Mouse (Mus musculus): ENCODE measurements around the gene Tmem229b. TPM values are rescaled to one million over a fixed set of nuclear protein-coding genes. Genes with fewer than 3 reads are reported as not detected.
"Not testable (repeated sequence)": the region's sequence is repeated elsewhere in the genome, so short reads cannot be mapped to it uniquely, and the experiment has no call there.

Gene Tmem229b
- polyA plus RNA-seq, 1 experiment from 2014 or later, result 59.4 TPM

DNA sequence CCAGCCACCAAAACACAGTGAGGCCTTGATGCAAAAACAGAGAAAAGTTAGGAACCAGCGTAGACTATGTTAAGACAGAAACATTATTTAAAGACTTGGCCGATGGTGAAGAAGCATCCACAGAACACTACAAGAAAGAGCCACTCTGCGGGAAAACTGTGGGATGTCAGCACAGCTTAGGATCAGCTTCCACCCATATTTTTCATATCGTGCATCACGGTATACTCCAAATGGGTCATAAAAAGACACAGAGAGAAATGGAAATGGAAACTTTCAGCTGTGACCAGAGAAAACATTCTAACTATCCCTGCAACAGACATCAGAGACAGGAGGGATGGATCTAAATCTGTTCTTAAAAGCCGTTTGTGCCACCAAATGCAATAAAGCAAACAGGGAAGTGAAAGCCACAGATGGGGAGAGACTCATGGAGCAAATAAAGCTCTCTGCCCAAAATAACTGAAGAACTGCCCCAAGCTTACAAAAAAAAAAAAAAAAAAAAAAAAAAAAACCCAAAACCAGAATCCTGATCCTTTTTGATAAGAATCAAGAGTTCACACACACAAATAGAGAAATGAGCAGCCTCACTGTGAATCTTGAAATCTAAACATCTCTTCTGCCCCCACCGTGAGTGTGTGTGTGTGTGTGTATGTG, 83.8 kb downstream of the Tmem229b start:
- no peak for ATAC-seq (ENCODE audit: low read depth)
- no peaks in the 10 kb centered on the region for H3K27me3 ChIP-seq (ENCODE audit: control insufficient read depth, insufficient read depth, low read length)
- no peak overlapping the region for H3K9ac ChIP-seq (replicated peaks; ENCODE audit: low read depth, low read length)
- H3K4me2 ChIP-seq (ENCODE audit: low read depth, low read length), result no peak overlapping the region
- H3K4me3 ChIP-seq (ENCODE audit: low read depth, low read length), result no peak overlapping the region
- 0 out of 2 replicates have a peak, but pooled peaks cover 2% of the 10 kb centered on the region for H3K4me1 ChIP-seq (ENCODE audit: control insufficient read depth, insufficient read depth, low read length)
- no peak overlapping the region for H3K27ac ChIP-seq (ENCODE audit: low read depth, low read length)
- H3K36me3 ChIP-seq (ENCODE audit: control insufficient read depth, insufficient read depth, low read length), result no peaks in the 10 kb centered on the region
- H3K9me3 ChIP-seq (ENCODE audit: control insufficient read depth, low read length), result no peaks in the 10 kb centered on the region
- 92% methylated on average over 7 of the region's 7 CpGs for whole genome bisulfite sequencing

DNA sequence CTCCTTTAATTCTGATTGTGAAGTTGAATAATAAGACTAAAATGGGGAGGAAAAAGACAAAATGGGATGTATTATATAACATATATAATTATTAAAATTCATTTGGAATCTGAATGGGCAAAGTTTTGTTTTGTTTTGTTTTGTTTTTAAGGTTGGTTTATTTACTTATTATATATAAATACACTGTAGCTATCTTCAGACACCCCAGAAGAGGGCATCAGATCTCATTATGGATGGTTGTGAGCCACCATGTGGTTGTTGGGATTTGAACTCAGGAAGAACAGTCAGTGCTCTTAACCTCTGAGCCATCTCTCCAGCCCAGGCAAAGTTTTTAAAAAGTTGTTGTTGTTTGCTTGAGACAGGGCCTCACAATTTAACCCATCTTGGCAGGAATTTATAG, 84.5 kb downstream of the Tmem229b start:
- H3K9me3 ChIP-seq (ENCODE audit: control insufficient read depth, low read length); H3K27me3 ChIP-seq (ENCODE audit: control insufficient read depth, insufficient read depth, low read length); H3K27ac ChIP-seq (ENCODE audit: low read depth, low read length); H3K36me3 ChIP-seq (ENCODE audit: control insufficient read depth, insufficient read depth, low read length); ATAC-seq (ENCODE audit: low read depth); H3K4me2 ChIP-seq (ENCODE audit: low read depth, low read length); H3K4me1 ChIP-seq (ENCODE audit: control insufficient read depth, insufficient read depth, low read length); H3K9ac ChIP-seq (replicated peaks; ENCODE audit: low read depth, low read length); H3K4me3 ChIP-seq (ENCODE audit: low read depth, low read length): not testable (repeated sequence)

DNA sequence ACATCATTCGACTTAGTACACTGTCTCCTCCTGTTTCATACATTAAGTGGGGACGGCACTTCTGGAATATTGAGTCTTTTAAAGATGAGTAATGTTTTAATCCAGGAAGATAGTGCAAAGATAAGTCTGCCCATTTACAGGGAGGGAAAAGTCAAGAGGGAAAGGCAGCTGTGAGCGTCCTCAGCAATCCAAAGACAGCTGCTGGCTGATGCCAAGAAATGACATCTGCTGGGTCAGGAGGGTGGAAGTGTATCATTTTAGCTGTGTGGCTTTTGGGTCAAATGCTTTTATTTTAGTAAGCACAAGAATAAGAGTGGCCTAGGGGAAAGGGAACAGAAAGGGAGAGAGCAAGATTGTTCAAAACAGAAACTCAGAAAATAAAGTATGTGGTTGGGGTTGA, 85.4 kb downstream of the Tmem229b start:
- no peak overlapping the region for H3K9ac ChIP-seq (replicated peaks; ENCODE audit: low read depth, low read length)
- 0 out of 2 replicates have a peak, but pooled peaks cover 2% of the 10 kb centered on the region for H3K4me1 ChIP-seq (ENCODE audit: control insufficient read depth, insufficient read depth, low read length)
- no peak for ATAC-seq (ENCODE audit: low read depth)
- no peak overlapping the region for H3K4me3 ChIP-seq (ENCODE audit: low read depth, low read length)
- no peaks in the 10 kb centered on the region for H3K9me3 ChIP-seq (ENCODE audit: control insufficient read depth, low read length)
- H3K4me2 ChIP-seq (ENCODE audit: low read depth, low read length), result no peak overlapping the region
- WGBS, result 89% methylated on average over 3 of the region's 3 CpGs
- no peaks in the 10 kb centered on the region for H3K36me3 ChIP-seq (ENCODE audit: control insufficient read depth, insufficient read depth, low read length)
- no peaks in the 10 kb centered on the region for H3K27me3 ChIP-seq (ENCODE audit: control insufficient read depth, insufficient read depth, low read length)
- no peak overlapping the region for H3K27ac ChIP-seq (ENCODE audit: low read depth, low read length)

DNA sequence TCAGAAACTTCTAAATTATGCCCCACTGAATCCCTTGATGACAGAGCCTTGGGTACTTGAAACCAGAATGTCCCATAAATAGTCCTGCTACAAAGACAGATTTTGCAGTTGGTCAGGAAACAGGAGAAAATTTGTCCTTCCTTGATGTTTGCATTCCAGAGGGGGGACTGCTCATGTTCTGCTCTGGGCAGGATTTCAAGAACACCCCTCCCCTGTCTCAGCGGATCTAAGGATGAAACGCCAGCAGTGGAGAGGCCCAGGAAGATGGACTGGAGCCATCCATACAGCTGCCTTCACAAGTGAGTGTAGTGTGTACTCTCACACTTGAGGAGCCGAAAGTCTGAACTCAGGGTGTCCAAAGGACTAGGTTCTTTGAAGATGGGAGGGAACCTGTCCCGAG, 86.0 kb downstream of the Tmem229b start:
- H3K9me3 ChIP-seq (ENCODE audit: control insufficient read depth, low read length), result no peaks in the 10 kb centered on the region
- no peaks in the 10 kb centered on the region for H3K27me3 ChIP-seq (ENCODE audit: control insufficient read depth, insufficient read depth, low read length)
- H3K4me1 ChIP-seq (ENCODE audit: control insufficient read depth, insufficient read depth, low read length), result 0 out of 2 replicates have a peak, but pooled peaks cover 2% of the 10 kb centered on the region
- no peaks in the 10 kb centered on the region for H3K36me3 ChIP-seq (ENCODE audit: control insufficient read depth, insufficient read depth, low read length)
- WGBS, result 73% methylated on average over 4 of the region's 4 CpGs
- no peak overlapping the region for H3K4me2 ChIP-seq (ENCODE audit: low read depth, low read length)
- H3K9ac ChIP-seq (replicated peaks; ENCODE audit: low read depth, low read length), result no peak overlapping the region
- H3K27ac ChIP-seq (ENCODE audit: low read depth, low read length), result no peak overlapping the region
- H3K4me3 ChIP-seq (ENCODE audit: low read depth, low read length), result no peak overlapping the region
- ATAC-seq (ENCODE audit: low read depth), result no peak

DNA sequence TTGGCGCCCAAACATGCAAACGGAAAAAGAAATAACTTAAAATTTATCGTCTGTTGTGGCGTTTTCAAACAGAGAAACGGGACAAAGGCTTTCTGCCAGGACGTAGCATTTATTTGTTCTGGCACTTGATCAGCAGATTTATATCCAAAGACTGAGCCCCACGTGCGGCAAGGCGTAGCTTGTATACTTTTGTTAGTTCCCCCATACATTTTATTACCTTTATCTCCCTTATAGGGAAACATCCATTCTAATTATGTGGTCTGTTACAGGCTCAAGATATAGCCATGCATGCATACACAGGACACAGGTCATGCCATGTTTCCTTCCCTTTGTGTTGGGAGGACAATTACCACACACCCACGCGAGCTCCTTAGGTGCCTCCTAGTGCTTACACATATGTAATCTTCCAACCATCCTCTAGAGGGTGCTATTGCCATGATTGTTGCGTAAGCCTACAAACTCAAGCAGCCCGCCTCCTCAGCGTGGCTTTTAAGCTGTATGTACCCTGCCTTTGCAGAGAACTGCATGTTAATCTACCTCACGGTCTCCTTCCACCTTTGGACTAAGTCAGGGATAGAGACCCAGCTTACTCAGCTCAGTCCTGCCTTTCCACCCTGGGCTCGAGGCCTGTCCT, 88.2 kb downstream of the Tmem229b start:
- Histone ChIP-seq H3K36me3 (ENCODE audit: control insufficient read depth, insufficient read depth, low read length) (no peaks in the 10 kb centered on the region), H3K4me3 (ENCODE audit: low read depth, low read length) (no peak overlapping the region), H3K4me1 (ENCODE audit: control insufficient read depth, insufficient read depth, low read length) (0 out of 2 replicates have a peak, but pooled peaks cover 2% of the 10 kb centered on the region), H3K27me3 (ENCODE audit: control insufficient read depth, insufficient read depth, low read length) (no peaks in the 10 kb centered on the region), H3K9me3 (ENCODE audit: control insufficient read depth, low read length) (no peaks in the 10 kb centered on the region), H3K27ac (ENCODE audit: low read depth, low read length) (no peak overlapping the region), H3K4me2 (ENCODE audit: low read depth, low read length) (0 out of 2 replicates have a peak overlapping the region, but pooled peaks have one; percentile 23), H3K9ac (replicated peaks; ENCODE audit: low read depth, low read length) (no peak overlapping the region)
- peak; percentile 81 for ATAC-seq (ENCODE audit: low read depth)
- 29% methylated on average over 16 of the region's 16 CpGs for WGBS

DNA sequence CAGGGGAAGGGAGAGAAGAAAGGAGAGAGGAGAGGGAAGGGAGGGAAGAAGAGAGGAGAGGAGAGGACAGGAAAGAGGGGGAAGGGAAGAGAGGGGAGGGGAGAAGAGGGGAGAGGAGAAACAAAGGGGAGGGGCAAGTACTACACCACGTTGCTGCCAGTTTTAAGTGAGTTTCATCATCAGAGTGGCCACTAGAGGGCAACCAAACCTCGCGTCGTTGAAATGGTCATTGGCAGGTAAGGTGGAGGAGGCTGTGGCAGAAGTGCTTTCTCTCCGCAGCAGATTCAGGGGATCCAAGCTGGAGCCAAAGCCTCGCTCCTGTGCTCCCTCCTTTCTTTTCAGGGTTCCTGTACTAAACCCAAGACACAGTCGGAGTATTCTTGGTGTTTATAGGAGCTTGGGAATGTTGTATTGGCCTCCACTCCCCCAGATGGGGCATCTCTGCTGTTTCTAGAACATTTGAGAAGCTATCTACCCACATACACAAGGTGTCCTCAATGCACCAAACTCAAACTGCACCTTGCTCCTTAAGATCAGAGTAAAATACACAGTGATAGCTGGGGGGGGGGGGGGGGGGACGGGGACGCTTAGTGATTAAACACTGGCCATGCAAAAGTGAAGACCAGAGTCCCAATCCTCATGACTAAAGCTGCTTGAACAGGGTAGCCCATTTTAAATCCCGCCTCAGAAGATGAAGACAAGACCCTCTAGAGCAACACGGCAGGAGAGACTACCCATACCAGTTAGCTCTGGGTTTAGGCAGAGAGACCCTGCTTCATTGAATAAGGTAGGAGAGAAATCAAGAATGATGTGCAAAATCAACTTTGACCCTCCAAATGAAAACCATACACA, 89.0 kb downstream of the Tmem229b start:
- ATAC-seq (ENCODE audit: low read depth), result peak; percentile 54
- no peak overlapping the region; the same call in 1 of the 2 replicates for H3K4me3 ChIP-seq (ENCODE audit: low read depth, low read length)

DNA sequence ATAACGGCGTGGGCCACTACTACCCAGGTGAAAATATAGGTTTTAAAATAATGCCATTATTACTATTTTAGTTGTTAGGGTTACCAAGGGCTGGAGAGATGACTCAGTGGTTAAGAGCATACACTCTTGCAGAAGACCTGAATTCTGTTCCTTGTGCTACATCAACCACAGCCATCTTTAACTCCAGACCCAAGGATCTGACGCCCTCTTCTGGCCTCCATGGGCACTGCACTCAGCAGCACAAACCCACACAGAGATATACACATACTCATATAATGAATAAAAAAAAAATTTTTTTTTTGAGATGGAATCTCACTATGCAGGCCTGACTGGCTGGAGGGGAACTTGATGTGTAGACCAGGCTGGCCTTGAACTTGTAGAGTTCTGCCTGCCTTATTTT, 91.1 kb downstream of the Tmem229b start:
- Histone ChIP-seq H3K4me1 (ENCODE audit: control insufficient read depth, insufficient read depth, low read length) (peaks cover 10% of the 10 kb centered on the region), H3K27ac (ENCODE audit: low read depth, low read length) (no peak overlapping the region), H3K36me3 (ENCODE audit: control insufficient read depth, insufficient read depth, low read length) (no peaks in the 10 kb centered on the region), H3K9ac (replicated peaks; ENCODE audit: low read depth, low read length) (no peak overlapping the region), H3K9me3 (ENCODE audit: control insufficient read depth, low read length) (no peaks in the 10 kb centered on the region), H3K4me3 (ENCODE audit: low read depth, low read length) (no peak overlapping the region), H3K27me3 (ENCODE audit: control insufficient read depth, insufficient read depth, low read length) (peaks cover 11% of the 10 kb centered on the region), H3K4me2 (ENCODE audit: low read depth, low read length) (no peak overlapping the region)
- WGBS, result 82% methylated on average over 3 of the region's 3 CpGs
- ATAC-seq (ENCODE audit: low read depth), result no peak

More for the DNA sequence above, 89.0 kb downstream of the Tmem229b start:
- Histone ChIP-seq H3K27ac (ENCODE audit: low read depth, low read length) (no peak overlapping the region), H3K27me3 (ENCODE audit: control insufficient read depth, insufficient read depth, low read length) (no peaks in the 10 kb centered on the region), H3K9me3 (ENCODE audit: control insufficient read depth, low read length) (no peaks in the 10 kb centered on the region), H3K9ac (replicated peaks; ENCODE audit: low read depth, low read length) (no peak overlapping the region), H3K36me3 (ENCODE audit: control insufficient read depth, insufficient read depth, low read length) (no peaks in the 10 kb centered on the region), H3K4me1 (ENCODE audit: control insufficient read depth, insufficient read depth, low read length) (0 out of 2 replicates have a peak, but pooled peaks cover 2% of the 10 kb centered on the region), H3K4me2 (ENCODE audit: low read depth, low read length) (peak overlapping the region; percentile 23; the same call in 1 of the 2 replicates)
- WGBS, result 15% methylated on average over 10 of the region's 11 CpGs

DNA sequence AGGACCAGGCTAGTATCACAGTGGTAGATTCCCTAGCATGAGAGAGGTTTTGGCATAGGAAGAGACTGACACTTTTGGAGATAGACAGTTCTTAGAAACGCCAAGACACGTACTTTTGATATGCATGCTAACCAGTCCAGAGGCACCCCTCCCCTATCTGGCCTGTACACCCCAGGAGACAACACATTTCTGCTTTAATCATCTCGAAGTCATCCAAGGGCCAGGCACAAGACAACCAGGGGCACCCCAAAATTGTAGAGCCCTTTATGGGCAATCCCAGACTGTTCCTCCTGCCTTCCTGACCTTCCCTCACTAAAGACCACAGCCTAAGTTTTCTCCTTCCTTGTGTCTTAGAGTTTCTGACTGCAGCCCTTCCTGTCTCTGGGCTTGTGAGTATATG, 91.9 kb downstream of the Tmem229b start:
- no peaks in the 10 kb centered on the region for H3K9me3 ChIP-seq (ENCODE audit: control insufficient read depth, low read length)
- peaks cover 10% of the 10 kb centered on the region for H3K4me1 ChIP-seq (ENCODE audit: control insufficient read depth, insufficient read depth, low read length)
- H3K9ac ChIP-seq (replicated peaks; ENCODE audit: low read depth, low read length), result no peak overlapping the region
- H3K27me3 ChIP-seq (ENCODE audit: control insufficient read depth, insufficient read depth, low read length), result peaks cover 15% of the 10 kb centered on the region
- no peaks in the 10 kb centered on the region for H3K36me3 ChIP-seq (ENCODE audit: control insufficient read depth, insufficient read depth, low read length)
- no peak overlapping the region for H3K4me3 ChIP-seq (ENCODE audit: low read depth, low read length)
- no peak overlapping the region for H3K4me2 ChIP-seq (ENCODE audit: low read depth, low read length)
- H3K27ac ChIP-seq (ENCODE audit: low read depth, low read length), result no peak overlapping the region
- no peak for ATAC-seq (ENCODE audit: low read depth)
- 86% methylated on average over 3 of the region's 3 CpGs for WGBS

DNA sequence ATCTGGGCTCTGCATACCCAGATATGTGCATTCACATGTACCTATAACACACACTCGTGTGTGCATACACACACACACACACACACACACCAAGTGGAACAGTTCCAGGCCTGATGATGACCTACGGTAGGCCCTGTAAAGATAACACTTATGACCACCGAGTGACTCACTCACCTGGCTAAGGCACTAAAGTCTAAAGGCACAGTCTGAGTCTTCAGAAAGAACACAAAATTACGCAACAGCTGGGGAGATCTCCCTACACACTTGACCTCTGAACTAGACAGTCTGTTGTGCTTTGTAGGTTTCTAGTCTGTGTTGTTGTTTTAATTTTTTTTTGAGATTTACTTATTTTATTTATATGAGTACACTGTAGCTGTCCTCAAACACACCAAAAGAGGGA, 93.0 kb downstream of the Tmem229b start:
- Histone ChIP-seq H3K36me3 (ENCODE audit: control insufficient read depth, insufficient read depth, low read length) (no peaks in the 10 kb centered on the region), H3K9me3 (ENCODE audit: control insufficient read depth, low read length) (no peaks in the 10 kb centered on the region), H3K4me3 (ENCODE audit: low read depth, low read length) (no peak overlapping the region), H3K27ac (ENCODE audit: low read depth, low read length) (no peak overlapping the region), H3K27me3 (ENCODE audit: control insufficient read depth, insufficient read depth, low read length) (peaks cover 26% of the 10 kb centered on the region), H3K9ac (replicated peaks; ENCODE audit: low read depth, low read length) (no peak overlapping the region), H3K4me2 (ENCODE audit: low read depth, low read length) (no peak overlapping the region), H3K4me1 (ENCODE audit: control insufficient read depth, insufficient read depth, low read length) (peaks cover 9% of the 10 kb centered on the region)
- ATAC-seq (ENCODE audit: low read depth), result no peak
- 91% methylated on average over 4 of the region's 4 CpGs for WGBS
